Mouse (Mus musculus) stomach, embryonic 14.5 days (tissue): ENCODE measurements at regions not wholly inside any gene's neighbourhood (a gene's known extent, or its start where the extent isn't known, plus 50 kb on each side); places are given as distances from the start of the nearest gene placed in this dataset.

Source experiments
- ATAC-seq: fragments of 200-750 bp; cut with Nextera tagmentation; 2 replicates; pipeline ENCODE4 v1.8.0; 2017; ENCODE audit warnings: low read depth, moderate TSS enrichment; ENCODE audit not compliant: insufficient number of reproducible peaks, insufficient read depth, low FRiP score
- H3K27ac ChIP-seq: fragments of 300-500 bp; sonication (generic); 2 replicates; pipeline ENCODE4 v1.5.1; 2014; ENCODE audit warnings: mild to moderate bottlenecking, low read length, moderate library complexity, mixed read lengths
- H3K27me3 ChIP-seq: fragments of 300-500 bp; sonication (generic); 2 replicates; pipeline ENCODE4 v1.6.1; 2014; ENCODE audit warnings: low read length, control low read depth, mixed read lengths; ENCODE audit not compliant: control insufficient read depth, insufficient read depth
- H3K36me3 ChIP-seq: fragments of 300-500 bp; sonication (generic); 2 replicates; pipeline ENCODE4 v1.6.1; 2014; ENCODE audit warnings: mild to moderate bottlenecking, control low read depth, low read length, moderate library complexity, mixed read lengths; ENCODE audit not compliant: control insufficient read depth, insufficient read depth
- H3K4me1 ChIP-seq: fragments of 300-500 bp; sonication (generic); 2 replicates; pipeline ENCODE4 v1.6.1; 2014; ENCODE audit warnings: low read length, control low read depth, mixed read lengths; ENCODE audit not compliant: control insufficient read depth, insufficient read depth
- H3K4me2 ChIP-seq: fragments of 300-500 bp; sonication (generic); replicated peaks from 2 replicates; pipeline ENCODE4 v1.6.1; 2014; ENCODE audit warnings: low read depth, low read length, control low read depth
- H3K4me3 ChIP-seq: fragments of 300-500 bp; sonication (generic); 2 replicates; pipeline ENCODE4 v1.5.1; 2014; ENCODE audit warnings: low read depth, low read length, control low read depth
- H3K9ac ChIP-seq: fragments of 300-500 bp; sonication (generic); replicated peaks from 2 replicates; pipeline ENCODE4 v1.6.1; 2014; ENCODE audit warnings: low read depth, mild to moderate bottlenecking, control low read depth, low read length, moderate library complexity, mixed read lengths
- H3K9me3 ChIP-seq: fragments of 300-500 bp; sonication (generic); 2 replicates; pipeline ENCODE4 v1.6.1; 2016; ENCODE audit warnings: low read depth, low read length, control low read depth; ENCODE audit not compliant: control insufficient read depth
- WGBS: fragments of 180-500 bp; shearing (Covaris S2); extraction: QIAGEN DNeasy Blood & Tissue Kit; methylation state at CpG from one replicate; pipeline ENCODE4 v1.1.7; 2014; 5-methylcytosine and 5-hydroxymethylcytosine counted together

DNA sequence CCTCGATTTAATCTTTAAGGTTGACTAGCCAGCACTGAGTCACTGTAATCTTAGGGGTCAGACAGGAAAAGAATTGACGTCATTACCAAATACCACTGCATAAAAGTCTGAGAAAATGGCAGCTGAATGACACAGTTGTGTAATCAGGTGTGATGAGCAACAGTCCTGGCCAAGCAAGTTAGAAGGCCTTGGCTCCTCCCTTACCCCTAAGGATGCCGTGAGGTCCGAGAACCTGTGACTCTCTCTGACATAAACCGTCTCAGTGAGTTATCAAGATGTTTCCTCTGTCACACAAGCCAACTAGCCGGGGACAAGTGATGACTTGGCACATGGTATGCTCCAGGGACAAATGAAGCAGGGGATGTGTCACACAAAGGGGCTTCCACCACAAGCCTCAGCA, 101.5 kb upstream of the Gm37988 start:
- H3K4me3 ChIP-seq = no peak overlapping the region
- no peak for ATAC-seq
- H3K27me3 ChIP-seq = no peaks in the 10 kb centered on the region
- no peaks in the 10 kb centered on the region for H3K4me1 ChIP-seq
- no peak overlapping the region for H3K4me2 ChIP-seq
- H3K36me3 ChIP-seq = no peaks in the 10 kb centered on the region
- 71% methylated on average over 6 of the region's 6 CpGs for WGBS
- H3K9me3 ChIP-seq = no peaks in the 10 kb centered on the region
- H3K27ac ChIP-seq = no peak overlapping the region
- H3K9ac ChIP-seq = no peak overlapping the region

DNA sequence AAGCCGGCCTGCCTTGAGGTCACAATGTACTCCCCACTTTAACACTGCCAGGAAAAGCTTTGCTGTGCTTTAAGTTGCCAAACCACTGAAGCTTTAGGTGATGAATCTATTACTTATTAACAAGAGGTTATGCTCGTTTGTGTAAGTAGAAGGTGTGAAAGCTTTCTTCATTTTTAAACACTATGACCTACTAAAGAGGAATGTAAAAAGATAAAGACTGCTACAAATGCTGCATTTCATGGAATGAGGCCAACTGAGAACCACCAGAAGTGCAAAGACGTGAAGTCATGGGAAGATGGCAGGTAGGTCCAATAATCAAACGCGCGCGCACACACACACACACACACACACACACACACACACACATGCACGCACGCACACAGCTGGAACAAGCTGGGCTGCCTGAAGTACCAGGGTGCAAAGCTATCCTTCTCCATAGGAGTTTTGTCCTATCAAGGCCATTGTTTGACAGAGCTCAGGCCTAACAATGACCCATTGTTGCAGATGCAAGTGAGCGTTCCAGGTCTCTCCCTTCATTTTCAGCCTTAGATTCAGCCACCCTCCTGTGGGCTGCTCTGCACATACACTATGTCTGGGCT, 85.3 kb upstream of the Gm37988 start:
- Histone ChIP-seq H3K36me3 (no peaks in the 10 kb centered on the region), H3K9me3 (no peaks in the 10 kb centered on the region), H3K27me3 (no peaks in the 10 kb centered on the region), H3K4me1 (no peaks in the 10 kb centered on the region), H3K4me2 (no peak overlapping the region), H3K27ac (no peak overlapping the region), H3K4me3 (no peak overlapping the region), H3K9ac (no peak overlapping the region)
- peak; percentile 58; the same call in 1 of the 2 replicates for ATAC-seq
- WGBS = 71% methylated on average over 10 of the region's 10 CpGs
